Mouse (Mus musculus) brain, adult 2 months (tissue): ENCODE results near the gene Rrnad1.

Experiments used
- DNase-seq: peaks from one replicate; pipeline ENCODE4 v3.0.0; 2011; ENCODE audit warnings: low read depth, low spot score

Gene Rrnad1

GRCm38 (mm10) chr3:87885281-87886003 lies 45.1 kb downstream of the Rrnad1 start, which contains the start of gene Prcc:
Gene Prcc (minus strand): TSS chr3:87885608.
- DNase-seq: peak; percentile 100

DNA sequence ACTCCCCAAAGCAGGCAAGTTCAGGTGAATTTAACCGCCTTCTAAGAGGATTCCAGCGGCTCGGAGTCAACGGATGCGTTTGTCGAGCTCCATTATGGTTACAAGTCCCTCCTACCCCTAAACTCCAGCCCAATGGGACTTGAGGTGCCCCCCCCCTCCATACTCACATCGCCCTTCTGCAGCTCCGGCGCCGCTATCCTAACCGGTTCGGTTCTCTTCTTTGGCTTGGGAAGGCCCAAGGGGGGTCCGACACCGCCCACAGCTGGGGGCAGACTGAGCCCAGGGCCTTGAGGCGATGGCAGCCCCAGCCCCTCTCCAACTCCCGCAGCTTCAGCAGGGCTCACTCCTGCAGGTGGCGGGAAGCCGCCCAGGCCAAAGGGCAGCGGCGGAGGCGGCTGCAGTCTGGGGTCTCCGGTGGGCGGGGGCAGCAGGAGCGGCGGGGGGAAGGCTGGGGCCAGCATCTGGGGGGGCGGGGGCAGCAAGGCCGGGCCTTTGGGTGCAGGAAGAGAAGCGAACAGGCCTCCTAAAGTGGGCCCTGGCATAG lies 45.7 kb downstream of the Rrnad1 start:
- DNase-seq: peak; percentile 66

DNA sequence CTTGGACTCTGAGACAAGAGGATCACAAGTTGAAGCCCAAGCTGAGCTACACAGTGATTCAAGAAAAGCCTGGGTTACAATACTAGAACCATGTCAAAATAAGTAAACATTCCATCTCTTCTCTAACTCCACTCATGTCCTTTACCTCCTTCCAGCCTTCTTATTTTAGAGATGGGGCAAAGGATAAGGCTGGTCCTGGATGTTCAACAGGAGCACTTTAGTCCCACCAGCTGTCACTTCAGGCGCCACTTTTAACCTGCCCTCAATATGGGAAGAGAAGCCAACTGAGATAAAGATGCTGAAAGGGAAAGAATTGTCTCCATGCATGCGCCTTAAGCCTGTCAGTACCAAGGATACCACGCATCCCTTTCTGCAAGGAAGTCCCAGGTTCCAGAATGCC lies 46.2 kb downstream of the Rrnad1 start:
- no peak for DNase-seq

DNA sequence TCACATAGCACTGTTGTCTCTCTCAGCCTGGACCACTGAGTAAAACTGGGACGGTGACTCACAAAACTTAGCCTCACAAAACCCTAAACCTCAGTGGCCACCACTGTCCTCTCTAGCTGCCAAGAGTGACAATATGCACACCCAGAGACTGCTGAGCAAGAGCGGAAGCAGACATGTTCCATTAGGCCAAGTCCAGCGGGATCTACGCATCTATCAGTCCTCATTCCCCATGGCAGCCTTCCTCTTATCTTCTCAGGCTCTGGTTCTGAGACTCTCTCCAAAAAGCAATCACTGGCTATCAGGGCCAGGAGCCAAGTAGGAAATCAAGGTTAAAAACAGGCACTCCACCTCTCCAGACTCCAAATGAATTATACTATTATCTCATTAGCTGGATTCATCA lies 52.8 kb downstream of the Rrnad1 start:
- DNase-seq: no peak
